Comparison of ENCODE assay signal across 30 mouse cellular contexts in the genomic region with DNA sequence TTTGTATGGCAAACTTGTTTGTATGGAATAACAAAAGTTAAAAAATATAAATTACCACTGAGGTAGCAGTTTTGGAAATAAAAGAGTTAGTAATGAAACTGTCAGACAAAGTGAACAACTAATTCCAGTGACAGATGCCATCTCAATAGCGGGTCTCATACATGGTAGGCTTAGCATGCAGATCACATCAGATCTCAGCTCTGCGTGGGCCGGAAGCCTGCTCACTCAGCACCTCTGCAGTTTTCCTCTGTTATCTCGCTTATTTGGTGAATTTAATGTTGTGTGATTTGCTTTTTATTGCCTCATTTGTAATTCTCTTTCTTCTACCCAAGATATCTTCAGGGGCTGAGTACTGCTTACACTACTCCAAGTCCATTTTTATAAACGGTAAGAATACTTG.
"Had no signal": no experiment of that assay in that cellular context is flagged by ENCODE, and none has a peak within 500 bp of the region (broad histone marks: within the 10 kb centered on the region; RNA-seq: fewer than 3 reads in every experiment).

No protein-coding gene starts in this region.

- H3K27ac ChIP-seq: heart, adult 2 months; heart, embryonic 10.5 days; heart, embryonic 13.5 days; heart, embryonic 15.5 days; hindbrain, embryonic 10.5 days; hindbrain, embryonic 12.5 days; hindbrain, embryonic 13.5 days; hindbrain, embryonic 14.5 days; hindbrain, embryonic 15.5 days; hindbrain, postnatal 0 days; intestine, embryonic 15.5 days; kidney, embryonic 15.5 days; kidney, postnatal 0 days; left cerebral cortex, adult 2 months had no signal

- H3K4me3 ChIP-seq: heart, adult 2 months; heart, embryonic 10.5 days; heart, embryonic 12.5 days; heart, embryonic 13.5 days; heart, embryonic 15.5 days; hindbrain, embryonic 10.5 days; hindbrain, embryonic 12.5 days; hindbrain, embryonic 13.5 days; hindbrain, embryonic 15.5 days; intestine, embryonic 15.5 days; kidney, embryonic 15.5 days; left cerebral cortex, adult 2 months had no signal

- DNase-seq: heart, adult 18-20 months; heart, adult 2 months; heart, postnatal 10 days; heart, postnatal 14 days; heart, postnatal 36 days; heart, postnatal 4 days; kidney, adult 11 months; kidney, adult 18-20 months; kidney, adult 2 months; kidney, adult 8-10 months; kidney, adult 9 months; kidney, postnatal 10 days; kidney, postnatal 14 days; kidney, postnatal 25 days; kidney, postnatal 36 days; kidney, postnatal 4 days had no signal
